Mouse (Mus musculus) heart, adult 2 months (tissue): ENCODE results near the gene Sap18. TPM values are rescaled to one million over a fixed set of nuclear protein-coding genes. Genes with fewer than 3 reads are reported as not detected.
A peak's percentile ranks its signal among the peaks of the same experiment; 100 is the strongest.

Source experiments
- DNase-seq, 2 experiments: peaks; one replicate each; pipeline ENCODE4 v3.0.0; 2021
- H3K27ac ChIP-seq: fragments of 200-600 bp; 2 replicates; pipeline ENCODE4 v1.8.1; 2022
- H3K27me3 ChIP-seq: fragments of 200-500 bp; 2 replicates; pipeline ENCODE4 v1.6.1; 2012; ENCODE audit warnings: mild to moderate bottlenecking, low read length, inconsistent platforms, mixed read lengths; ENCODE audit not compliant: control insufficient read depth, insufficient read depth
- H3K36me3 ChIP-seq: fragments of 200-500 bp; 2 replicates; pipeline ENCODE4 v1.6.1; 2012; ENCODE audit warnings: low read length, inconsistent platforms; ENCODE audit not compliant: control insufficient read depth, insufficient read depth
- H3K4me1 ChIP-seq: fragments of 200-500 bp; 2 replicates; pipeline ENCODE4 v1.6.1; 2011; ENCODE audit warnings: low read length; ENCODE audit not compliant: control insufficient read depth, insufficient read depth
- H3K4me3 ChIP-seq: fragments of 200-600 bp; 2 replicates; pipeline ENCODE4 v1.8.1; 2022
- H3K79me2 ChIP-seq: fragments of 200-500 bp; replicated peaks from 2 replicates; pipeline ENCODE4 v1.6.1; 2012; ENCODE audit warnings: mild to moderate bottlenecking, inconsistent platforms, low read length, moderate library complexity, mixed read lengths; ENCODE audit not compliant: control insufficient read depth, insufficient read depth
- H3K9ac ChIP-seq: fragments of 200-500 bp; 2 replicates; pipeline ENCODE4 v1.6.1; 2012; ENCODE audit warnings: low read depth, mild to moderate bottlenecking, control low read depth, inconsistent platforms, low read length, mixed read lengths
- CTCF ChIP-seq: fragments of 200-600 bp; IDR thresholded peaks from 2 replicates; pipeline ENCODE4 v1.8.1; 2022; ENCODE audit warnings: antibody characterized with exemption, mild to moderate bottlenecking, moderate library complexity
- EP300 ChIP-seq: fragments of 200-500 bp; IDR thresholded peaks from 2 replicates; pipeline ENCODE4 v1.6.1; 2011; ENCODE audit warnings: low read depth, low read length, control low read depth; ENCODE audit not compliant: insufficient read depth
- POLR2A ChIP-seq: fragments of 200-500 bp; IDR thresholded peaks from 2 replicates; pipeline ENCODE4 v1.6.1; 2011; ENCODE audit warnings: mild to moderate bottlenecking, low read depth, low read length, control low read depth; ENCODE audit not compliant: insufficient read depth
- WGBS: fragments of 180-500 bp; shearing (Covaris S2); methylation state at CpG from one replicate; pipeline ENCODE4 v1.1.7; 2018; 5-methylcytosine and 5-hydroxymethylcytosine counted together
- intact Hi-C: fragments of 180-260 bp; cut with DNase I; formaldehyde crosslinking; loops from one replicate; pipeline ENCODE4 v1.15.1; 2025
- polyA plus RNA-seq: library from polyadenylated mRNA; depleted of rRNA; stranded (reverse); fragments of >200 nt; gene quantifications from 2 replicates; pipeline ENCODE4 v1.2.3, GENCODE M21; 2012
- total RNA-seq, 2 experiments: library from RNA; stranded (reverse); gene quantifications; 2 replicates each; pipeline ENCODE4 v1.2.3; 2021

Sap18 gene
- total and polyA plus RNA-seq, 3 experiments, result 4.0 to 80.2 (median 74.8) TPM

- Histone ChIP-seq H3K4me1 (no peaks in the 10 kb centered on the region), H3K79me2 (no peaks in the 10 kb centered on the region), H3K27me3 (no peaks in the 10 kb centered on the region), H3K4me3 (no peak overlapping the region), H3K36me3 (no peaks in the 10 kb centered on the region), H3K9ac (no peak overlapping the region), H3K27ac (no peak overlapping the region)
- DNase-seq, result no peak
- 92% methylated on average over 9 of the region's 9 CpGs for WGBS
- no peak for TF ChIP-seq POLR2A
- no peak for TF ChIP-seq CTCF
- no peak for TF ChIP-seq EP300
- intact Hi-C loops, result loop anchor here (10.0 kb wide), 1 partner anchor 105 kb away; no protein-coding TSS in a partner anchor
These were observed 8.2 kb upstream of the Sap18 start for GRCm38 (mm10) chr14:57789759-57790158.

GRCm38 (mm10) chr14:57791171-57791570, 6.8 kb upstream of the Sap18 start:
- no peaks in the 10 kb centered on the region for H3K79me2 ChIP-seq
- H3K4me3 ChIP-seq, result no peak overlapping the region
- TF ChIP-seq POLR2A (no peak), CTCF (no peak), EP300 (no peak)
- intact Hi-C loops, result loop anchor here (10.0 kb wide), 1 partner anchor 106 kb away; no protein-coding TSS in a partner anchor
- no peak overlapping the region for H3K27ac ChIP-seq
- no peaks in the 10 kb centered on the region for H3K4me1 ChIP-seq
- no peak overlapping the region for H3K9ac ChIP-seq
- DNase-seq, result no peak
- 59% methylated on average over 4 of the region's 4 CpGs for WGBS
- no peaks in the 10 kb centered on the region for H3K36me3 ChIP-seq
- no peaks in the 10 kb centered on the region for H3K27me3 ChIP-seq

- intact Hi-C loops, result loop anchor here (10.0 kb wide), 1 partner anchor 113 kb away; no protein-coding TSS in a partner anchor
- DNase-seq, result peak; percentile 13 to 28
- Histone ChIP-seq H3K4me3 (peak overlapping the region; percentile 94), H3K36me3 (peaks cover 17% of the 10 kb centered on the region), H3K27ac (peak overlapping the region; percentile 81), H3K9ac (peak overlapping the region; percentile 26; the same call in 1 of the 2 replicates), H3K79me2 (peaks cover 3% of the 10 kb centered on the region; the same call in 1 of the 2 replicates), H3K4me1 (peaks cover 6% of the 10 kb centered on the region), H3K27me3 (no peaks in the 10 kb centered on the region)
- WGBS, result 11% methylated on average over 7 of the region's 7 CpGs
- TF ChIP-seq EP300 (no peak), CTCF (0 out of 2 replicates have a peak, but pooled peaks have one; percentile 9), POLR2A (no peak)
These were observed 429 bp upstream of the Sap18 start for GRCm38 (mm10) chr14:57797551-57797950.

- Histone ChIP-seq H3K4me3 (no peak overlapping the region), H3K4me1 (peaks cover 6% of the 10 kb centered on the region), H3K9ac (no peak overlapping the region), H3K27me3 (no peaks in the 10 kb centered on the region), H3K27ac (no peak overlapping the region), H3K79me2 (peaks cover 3% of the 10 kb centered on the region; the same call in 1 of the 2 replicates), H3K36me3 (peaks cover 19% of the 10 kb centered on the region)
- intact Hi-C loops, result no loop called here
- no peak for TF ChIP-seq POLR2A
- TF ChIP-seq CTCF, result no peak
- TF ChIP-seq EP300, result no peak
- no peak for DNase-seq
- WGBS, result 86% methylated on average over 4 of the region's 4 CpGs
These were observed 5.8 kb downstream of the Sap18 start for GRCm38 (mm10) chr14:57803731-57804130.

- H3K4me1 ChIP-seq, result no peaks in the 10 kb centered on the region
- no peak overlapping the region for H3K27ac ChIP-seq
- no peak overlapping the region for H3K4me3 ChIP-seq
- intact Hi-C loops, result no loop called here
- no peak for DNase-seq
- 0 out of 2 replicates have a peak, but pooled peaks cover 1% of the 10 kb centered on the region for H3K36me3 ChIP-seq
- TF ChIP-seq EP300 (no peak), CTCF (peak; percentile 62)
- H3K27me3 ChIP-seq, result no peaks in the 10 kb centered on the region
- 59% methylated on average over 5 of the region's 5 CpGs for WGBS
- H3K79me2 ChIP-seq, result peaks cover 2% of the 10 kb centered on the region; the same call in 1 of the 2 replicates
- H3K9ac ChIP-seq, result no peak overlapping the region
These were observed 10.6 kb downstream of the Sap18 start for GRCm38 (mm10) chr14:57808558-57808957.

GRCm38 (mm10) chr14:57810886-57811285, 12.9 kb downstream of the Sap18 start:
- DNase-seq, result no peak
- Histone ChIP-seq H3K4me1 (no peaks in the 10 kb centered on the region), H3K79me2 (no peaks in the 10 kb centered on the region), H3K27ac (no peak overlapping the region), H3K27me3 (no peaks in the 10 kb centered on the region), H3K9ac (no peak overlapping the region), H3K4me3 (no peak overlapping the region), H3K36me3 (no peaks in the 10 kb centered on the region)
- WGBS, result 68% methylated on average over 2 of the region's 2 CpGs
- intact Hi-C loops, result no loop called here
- TF ChIP-seq EP300 (no peak), CTCF (no peak), POLR2A (no peak)
